Mouse (Mus musculus): ENCODE results near the gene Nedd9. TPM values are rescaled to one million over a fixed set of nuclear protein-coding genes. Genes with fewer than 3 reads are reported as not detected.
"Not testable (repeated sequence)": the region's sequence is repeated elsewhere in the genome, so short reads cannot be mapped to it uniquely, and the experiment has no call there.

The Nedd9 gene
- total and polyA plus RNA-seq, 2 experiments: 2.5 to 3.3 TPM

- Histone ChIP-seq H3K4me1 (ENCODE audit: control insufficient read depth, insufficient read depth, low read length) (peaks cover 2% of the 10 kb centered on the region; the same call in 1 of the 2 replicates), H3K36me3 (ENCODE audit: control insufficient read depth, insufficient read depth, low read length) (peaks cover 2% of the 10 kb centered on the region), H3K79me2 (ENCODE audit: control insufficient read depth, insufficient read depth, low read length) (no peaks in the 10 kb centered on the region), H3K27ac (replicated peaks; ENCODE audit: insufficient read depth, low read depth, low read length) (no peak within 1 kb of the TSS), H3K4me3 (ENCODE audit: insufficient read depth, low read depth, low read length) (no peak within 1 kb of the TSS), H3K27me3 (ENCODE audit: control insufficient read depth, insufficient read depth, low read length) (no peaks in the 10 kb centered on the region), H3K9ac (ENCODE audit: low read depth, low read length) (no peak within 1 kb of the TSS)
- peak; percentile 75 for DNase-seq (ENCODE audit: extremely low read depth, low read depth, low spot score)
- TF ChIP-seq CTCF (IDR thresholded peaks at IDR 0.05; ENCODE audit: low read depth, low read length): no peak
- WGBS: 70% methylated on average over 10 of the region's 10 CpGs
Observed at GRCm38 (mm10) chr13:41273927-41274650, 213.1 kb downstream of the Nedd9 start, which contains the start of gene Gm17364. Gene Gm17364, minus strand, starts transcription at chr13:41273977.

GRCm38 (mm10) chr13:41267827-41268408, 219.2 kb downstream of the Nedd9 start:
- TF ChIP-seq CTCF (IDR thresholded peaks at IDR 0.05; ENCODE audit: low read depth, low read length) (no peak), POLR2A (IDR thresholded peaks at IDR 0.05; ENCODE audit: extremely low read depth, insufficient read depth, low read length) (no peak)
- no peak for DNase-seq (ENCODE audit: extremely low read depth, low read depth, low spot score)
- no peak overlapping the region for H3K9ac ChIP-seq (ENCODE audit: low read depth, low read length)
- WGBS: 66% methylated on average over 7 of the region's 7 CpGs
- no peaks in the 10 kb centered on the region; the same call in 1 of the 2 replicates for H3K4me1 ChIP-seq (ENCODE audit: control insufficient read depth, insufficient read depth, low read length)
- peaks cover 16% of the 10 kb centered on the region; the same call in 1 of the 2 replicates for H3K79me2 ChIP-seq (ENCODE audit: control insufficient read depth, insufficient read depth, low read length)
- no peak overlapping the region for H3K4me3 ChIP-seq (ENCODE audit: insufficient read depth, low read depth, low read length)
- no peaks in the 10 kb centered on the region for H3K27me3 ChIP-seq (ENCODE audit: control insufficient read depth, insufficient read depth, low read length)
- no peaks in the 10 kb centered on the region; the same call in 1 of the 2 replicates for H3K36me3 ChIP-seq (ENCODE audit: control insufficient read depth, insufficient read depth, low read length)
- H3K27ac ChIP-seq (replicated peaks; ENCODE audit: insufficient read depth, low read depth, low read length): no peak overlapping the region

GRCm38 (mm10) chr13:41263304-41264006, 223.7 kb downstream of the Nedd9 start:
- TF ChIP-seq POLR2A (IDR thresholded peaks at IDR 0.05; ENCODE audit: extremely low read depth, insufficient read depth, low read length): no peak
- no peak for TF ChIP-seq CTCF (IDR thresholded peaks at IDR 0.05; ENCODE audit: low read depth, low read length)
- no peaks in the 10 kb centered on the region; the same call in 1 of the 2 replicates for H3K4me1 ChIP-seq (ENCODE audit: control insufficient read depth, insufficient read depth, low read length)
- 70% methylated on average over 5 of the region's 5 CpGs for WGBS
- no peaks in the 10 kb centered on the region for H3K27me3 ChIP-seq (ENCODE audit: control insufficient read depth, insufficient read depth, low read length)
- no peak overlapping the region for H3K4me3 ChIP-seq (ENCODE audit: insufficient read depth, low read depth, low read length)
- no peak overlapping the region for H3K27ac ChIP-seq (replicated peaks; ENCODE audit: insufficient read depth, low read depth, low read length)
- no peaks in the 10 kb centered on the region for H3K36me3 ChIP-seq (ENCODE audit: control insufficient read depth, insufficient read depth, low read length)
- peaks cover 19% of the 10 kb centered on the region; the same call in 1 of the 2 replicates for H3K79me2 ChIP-seq (ENCODE audit: control insufficient read depth, insufficient read depth, low read length)
- peak; percentile 33 for DNase-seq (ENCODE audit: extremely low read depth, low read depth, low spot score)
- H3K9ac ChIP-seq (ENCODE audit: low read depth, low read length): no peak overlapping the region

DNA sequence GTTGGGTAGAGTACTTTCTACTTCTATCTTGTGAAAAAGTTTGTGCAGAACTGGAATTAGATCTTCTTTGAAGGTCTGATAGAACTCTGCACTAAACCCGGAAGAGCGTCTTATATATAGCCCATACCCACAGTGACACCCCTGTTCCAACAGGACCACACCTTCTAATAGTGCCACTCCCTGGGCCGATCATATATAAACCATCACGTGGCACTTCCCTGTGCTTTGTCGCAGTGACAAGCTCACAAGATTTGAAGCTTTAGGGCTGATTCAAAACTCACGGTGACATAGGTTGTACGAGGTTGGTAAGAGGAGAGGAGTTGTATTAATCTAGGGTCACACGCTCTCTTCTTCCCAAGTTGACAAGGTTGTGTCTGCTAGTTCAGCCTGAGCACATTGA, 225.5 kb downstream of the Nedd9 start:
- not testable (repeated sequence) for H3K9ac ChIP-seq (ENCODE audit: low read depth, low read length); H3K36me3 ChIP-seq (ENCODE audit: control insufficient read depth, insufficient read depth, low read length); DNase-seq (ENCODE audit: extremely low read depth, low read depth, low spot score); H3K27ac ChIP-seq (replicated peaks; ENCODE audit: insufficient read depth, low read depth, low read length); H3K4me1 ChIP-seq (ENCODE audit: control insufficient read depth, insufficient read depth, low read length); H3K27me3 ChIP-seq (ENCODE audit: control insufficient read depth, insufficient read depth, low read length); H3K4me3 ChIP-seq (ENCODE audit: insufficient read depth, low read depth, low read length)
- H3K79me2 ChIP-seq (ENCODE audit: control insufficient read depth, insufficient read depth, low read length): peaks cover 29% of the 10 kb centered on the region; the same call in 1 of the 2 replicates
- whole genome bisulfite sequencing: 95% methylated on average over 8 of the region's 8 CpGs

Other genes with a start within 250 kb of the Nedd9 start
- gene Smim13, start 237.5 kb downstream of the Nedd9 start, total RNA-seq (2014; rRNA removed): 14.6 and 20.7 TPM in 2 replicates
- gene Smim13, start 237.5 kb downstream of the Nedd9 start, polyA plus RNA-seq (2012; rRNA removed): 5.1 and 5.2 TPM in 2 replicates
- not detected in 2 replicates for gene Gm17364, start 213.4 kb downstream of the Nedd9 start, total RNA-seq (2014; rRNA removed)
- not detected in 2 replicates for gene Gm17364, start 213.4 kb downstream of the Nedd9 start, polyA plus RNA-seq (2012; rRNA removed)
- 9.5 and 11.4 TPM in 2 replicates for gene Tmem170b, start 118.5 kb upstream of the Nedd9 start, total RNA-seq (2014; rRNA removed)
- 4.4 and 5.6 TPM in 2 replicates for gene Tmem170b, start 118.5 kb upstream of the Nedd9 start, polyA plus RNA-seq (2012; rRNA removed)